Mouse (Mus musculus) kidney, embryonic 14.5 days (tissue): ENCODE results near the gene Eml3. TPM values are rescaled to one million over a fixed set of nuclear protein-coding genes. Genes with fewer than 3 reads are reported as not detected.

ENCODE experiments used
- ATAC-seq: fragments of 200-750 bp; cut with Nextera tagmentation; 2 replicates; pipeline ENCODE4 v1.8.0; 2017; ENCODE audit warnings: moderate number of reproducible peaks, mild to moderate bottlenecking, moderate TSS enrichment, moderate library complexity; ENCODE audit not compliant: low FRiP score, low TSS enrichment
- H3K27ac ChIP-seq: fragments of 300-500 bp; sonication (generic); 2 replicates; pipeline ENCODE4 v1.5.1; 2014; ENCODE audit warnings: low read depth, mild to moderate bottlenecking, low read length, moderate library complexity, mixed read lengths
- H3K27me3 ChIP-seq: fragments of 300-500 bp; sonication (generic); 2 replicates; pipeline ENCODE4 v1.6.1; 2014; ENCODE audit warnings: mild to moderate bottlenecking, low read length; ENCODE audit not compliant: control insufficient read depth, insufficient read depth
- H3K36me3 ChIP-seq: fragments of 300-500 bp; sonication (generic); 2 replicates; pipeline ENCODE4 v1.6.1; 2014; ENCODE audit warnings: low read length, mixed read lengths; ENCODE audit not compliant: control insufficient read depth, insufficient read depth
- H3K4me1 ChIP-seq: fragments of 300-500 bp; sonication (generic); 2 replicates; pipeline ENCODE4 v1.6.1; 2014; ENCODE audit warnings: low read length, mixed read lengths; ENCODE audit not compliant: control insufficient read depth, insufficient read depth
- H3K4me2 ChIP-seq: fragments of 300-500 bp; sonication (generic); replicated peaks from 2 replicates; pipeline ENCODE4 v1.6.1; 2014; ENCODE audit warnings: low read depth, mild to moderate bottlenecking, low read length
- H3K4me3 ChIP-seq: fragments of 300-500 bp; sonication (generic); 2 replicates; pipeline ENCODE4 v1.5.1; 2014; ENCODE audit warnings: mild to moderate bottlenecking, low read length
- H3K9ac ChIP-seq: fragments of 300-500 bp; sonication (generic); 2 replicates; pipeline ENCODE4 v1.6.1; 2014; ENCODE audit warnings: low read depth, mild to moderate bottlenecking, low read length, moderate library complexity
- H3K9me3 ChIP-seq: fragments of 300-500 bp; sonication (generic); 2 replicates; pipeline ENCODE4 v1.6.1; 2016; ENCODE audit warnings: low read length; ENCODE audit not compliant: control insufficient read depth
- WGBS: fragments of 180-500 bp; shearing (Covaris S2); extraction: QIAGEN DNeasy Blood & Tissue Kit; methylation state at CpG from one replicate; pipeline ENCODE4 v1.1.7; 2014; 5-methylcytosine and 5-hydroxymethylcytosine counted together
- polyA plus RNA-seq: library from polyadenylated mRNA; unstranded; fragments of >200 nt; fragmentation: Nextera tagmentation; extraction: Ambion mirVana; gene quantifications from 2 replicates; pipeline ENCODE4 v1.2.1, GENCODE M21; 2014

Gene Eml3
- polyA plus RNA-seq, 1 experiment from 2014 or later, result 18.7 TPM

DNA sequence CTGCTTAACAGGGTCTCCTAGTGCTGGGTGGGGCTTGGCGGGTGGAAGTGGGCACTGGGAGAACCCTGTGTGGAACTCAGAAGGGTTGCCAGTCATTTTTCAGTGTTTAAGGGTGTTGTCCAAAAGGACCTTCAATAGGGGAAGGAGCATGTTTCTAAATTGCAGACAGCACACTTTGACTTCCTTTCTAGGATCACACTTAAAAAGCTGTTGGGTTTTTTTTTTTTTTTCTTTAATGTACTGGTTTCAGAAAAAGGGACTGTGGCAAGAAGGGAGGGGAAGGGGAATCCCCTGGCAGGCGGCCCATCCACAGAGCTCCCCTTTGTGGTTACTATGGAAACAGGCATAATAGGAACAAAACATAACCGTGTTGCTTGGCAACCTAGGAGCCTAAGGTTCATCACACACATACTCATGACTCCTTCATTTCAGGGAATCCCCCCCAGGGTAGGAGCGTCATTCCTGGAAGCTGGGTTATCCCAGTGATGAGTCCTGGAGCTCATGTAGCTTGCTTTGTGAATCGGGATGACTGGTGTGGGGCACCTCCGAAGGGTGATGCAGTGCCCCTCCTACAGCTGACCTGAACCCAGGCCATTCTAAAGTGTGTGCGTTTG lies 55.0 kb downstream of the Eml3 start:
- peaks cover 7% of the 10 kb centered on the region for H3K4me1 ChIP-seq
- no peak overlapping the region for H3K27ac ChIP-seq
- 28% methylated on average over 7 of the region's 7 CpGs for WGBS
- no peak for ATAC-seq
- H3K4me3 ChIP-seq, result no peak overlapping the region
- H3K36me3 ChIP-seq, result peaks cover 13% of the 10 kb centered on the region
- no peaks in the 10 kb centered on the region for H3K9me3 ChIP-seq
- H3K4me2 ChIP-seq, result no peak overlapping the region
- H3K27me3 ChIP-seq, result no peaks in the 10 kb centered on the region
- no peak overlapping the region for H3K9ac ChIP-seq

DNA sequence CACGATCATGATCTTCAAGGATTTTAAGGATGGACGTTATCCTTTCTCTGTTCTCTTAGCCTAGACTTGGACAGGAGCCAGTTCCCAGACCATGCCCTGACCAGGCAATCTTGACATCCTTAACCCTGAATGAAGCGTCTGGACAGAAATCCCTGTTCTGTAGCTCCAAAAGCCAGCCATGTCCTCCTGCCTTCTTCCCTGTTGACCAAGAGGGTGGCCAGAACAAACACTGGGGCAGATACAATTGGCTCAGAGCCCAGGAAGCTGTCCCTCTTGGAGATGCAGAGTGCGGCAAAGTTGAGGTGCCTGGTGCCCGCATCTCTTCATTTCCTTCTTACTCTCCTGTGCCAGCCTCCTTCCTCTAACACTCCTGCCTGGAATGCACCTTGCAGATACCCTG lies 56.5 kb downstream of the Eml3 start:
- H3K9me3 ChIP-seq, result no peaks in the 10 kb centered on the region
- H3K4me3 ChIP-seq, result no peak overlapping the region
- WGBS, result 64% methylated on average over 5 of the region's 5 CpGs
- peaks cover 9% of the 10 kb centered on the region for H3K4me1 ChIP-seq
- H3K9ac ChIP-seq, result no peak overlapping the region
- ATAC-seq, result no peak
- H3K27ac ChIP-seq, result no peak overlapping the region
- H3K4me2 ChIP-seq, result no peak overlapping the region
- H3K27me3 ChIP-seq, result no peaks in the 10 kb centered on the region
- no peaks in the 10 kb centered on the region; the same call in 1 of the 2 replicates for H3K36me3 ChIP-seq

- Histone ChIP-seq H3K4me1 (peaks cover 25% of the 10 kb centered on the region), H3K9ac (no peak overlapping the region), H3K27ac (no peak overlapping the region), H3K4me3 (no peak overlapping the region), H3K36me3 (no peaks in the 10 kb centered on the region), H3K4me2 (no peak overlapping the region), H3K27me3 (no peaks in the 10 kb centered on the region), H3K9me3 (no peaks in the 10 kb centered on the region)
- 53% methylated on average over 2 of the region's 2 CpGs for WGBS
- no peak for ATAC-seq
Measured at GRCm38 (mm10) chr19:8987816-8988215, 58.5 kb downstream of the Eml3 start.

DNA sequence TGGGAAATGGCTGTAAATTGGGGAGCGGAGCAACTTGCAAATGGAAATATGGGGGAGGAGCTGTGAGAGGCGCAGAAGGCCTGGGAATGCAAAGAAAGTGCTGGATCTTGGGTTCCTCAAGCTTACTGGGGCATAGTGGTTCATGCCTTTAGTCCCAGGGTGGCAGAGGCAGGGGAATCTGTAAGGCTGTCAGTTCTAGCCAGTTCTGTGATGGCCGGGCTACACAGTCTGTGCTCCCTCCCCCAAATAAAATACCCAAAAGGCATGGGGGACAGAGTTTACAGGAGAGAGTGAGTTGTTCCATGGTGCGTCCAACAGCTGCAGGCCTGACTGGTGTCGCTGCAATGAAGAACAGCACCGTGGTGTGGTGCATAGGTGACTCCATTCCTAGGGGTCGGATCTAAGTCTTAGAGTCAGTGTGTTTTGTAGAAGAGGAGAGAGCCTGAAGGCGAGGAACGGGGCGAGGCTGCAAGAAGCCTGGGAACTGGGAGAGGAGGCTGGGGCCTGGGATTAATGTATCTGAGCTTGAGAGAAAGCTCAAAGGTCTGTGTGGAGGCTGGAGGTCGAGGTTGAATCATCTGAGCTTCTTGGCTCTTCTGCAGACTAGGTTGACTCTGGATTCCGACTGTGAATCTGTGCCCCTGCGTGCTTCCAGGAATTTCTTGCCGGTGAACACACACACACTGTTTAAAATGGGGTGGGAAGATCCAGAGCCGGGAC lies 59.2 kb downstream of the Eml3 start:
- no peak for ATAC-seq
- Histone ChIP-seq H3K27ac (peak overlapping the region; percentile 79; the same call in 1 of the 2 replicates), H3K4me1 (peaks cover 28% of the 10 kb centered on the region), H3K9me3 (no peaks in the 10 kb centered on the region), H3K9ac (peak overlapping the region; percentile 79; the same call in 1 of the 2 replicates), H3K4me3 (peak overlapping the region; percentile 75), H3K4me2 (peak overlapping the region; percentile 93), H3K27me3 (no peaks in the 10 kb centered on the region), H3K36me3 (no peaks in the 10 kb centered on the region)
- WGBS, result 10% methylated on average over 15 of the region's 15 CpGs

GRCm38 (mm10) chr19:8989066-8989566 lies 59.8 kb downstream of the Eml3 start, which contains the start of gene Ahnak:
Gene Ahnak, plus strand, starts transcription at chr19:8989284.
- Histone ChIP-seq H3K36me3 (no peaks in the 10 kb centered on the region), H3K27ac (peak within 1 kb of the TSS; percentile 79), H3K4me1 (peaks cover 28% of the 10 kb centered on the region), H3K9me3 (no peaks in the 10 kb centered on the region), H3K4me2 (peak within 1 kb of the TSS; percentile 93), H3K9ac (peak within 1 kb of the TSS; percentile 79), H3K4me3 (peak within 1 kb of the TSS; percentile 75), H3K27me3 (no peaks in the 10 kb centered on the region)
- WGBS, result under 1% methylated on average over 38 of the region's 42 CpGs
- ATAC-seq, result peak; percentile 47

DNA sequence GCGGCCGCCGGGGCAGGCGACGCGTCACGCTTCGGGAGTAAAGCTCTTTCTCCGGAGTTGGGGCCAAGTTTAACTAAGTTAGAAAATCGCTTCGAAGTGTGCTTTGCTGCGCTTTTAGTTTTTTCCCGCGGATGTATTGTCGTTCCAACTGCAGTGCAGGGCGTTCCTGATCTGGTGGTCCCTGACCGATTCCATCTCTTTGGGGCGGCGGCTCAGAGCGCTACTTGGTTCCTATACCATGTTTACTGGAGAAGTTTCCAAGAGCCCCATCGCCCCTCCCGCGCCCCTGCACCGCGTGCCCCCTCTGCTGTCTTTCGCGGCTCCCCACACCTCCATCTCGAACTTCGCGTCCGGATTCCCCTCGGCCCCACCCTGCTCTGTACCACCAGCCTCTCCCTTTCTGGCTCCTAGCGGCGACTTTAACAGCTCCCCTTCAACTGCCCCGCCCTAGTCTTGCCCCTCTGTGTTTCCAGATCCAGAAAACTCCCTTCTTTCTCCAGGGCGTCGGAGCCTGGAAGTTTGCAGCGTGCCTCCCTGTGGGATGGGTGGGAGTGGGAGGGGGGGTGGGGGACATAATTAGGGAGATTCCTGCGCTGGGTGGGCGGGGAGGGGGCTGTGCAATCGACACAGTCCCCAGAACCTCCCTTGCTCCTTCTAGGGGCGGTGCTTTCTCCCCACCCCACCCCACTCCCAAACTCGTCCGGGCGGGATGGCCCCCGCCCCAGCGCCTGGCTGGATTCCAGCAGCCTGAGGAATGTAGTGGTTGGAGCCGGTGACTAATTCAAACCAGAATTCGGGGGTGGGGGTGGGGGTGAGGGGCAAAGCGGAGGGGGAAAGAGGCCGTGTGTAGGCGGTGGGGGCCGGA lies 60.4 kb downstream of the Eml3 start:
- WGBS, result 2% methylated on average over 52 of the region's 53 CpGs
- Histone ChIP-seq H3K27ac (peak overlapping the region; percentile 79), H3K27me3 (no peaks in the 10 kb centered on the region), H3K9me3 (no peaks in the 10 kb centered on the region), H3K4me3 (peak overlapping the region; percentile 75), H3K36me3 (no peaks in the 10 kb centered on the region), H3K4me2 (peak overlapping the region; percentile 93), H3K4me1 (peaks cover 28% of the 10 kb centered on the region), H3K9ac (peak overlapping the region; percentile 79)
- ATAC-seq, result peak; percentile 72

DNA sequence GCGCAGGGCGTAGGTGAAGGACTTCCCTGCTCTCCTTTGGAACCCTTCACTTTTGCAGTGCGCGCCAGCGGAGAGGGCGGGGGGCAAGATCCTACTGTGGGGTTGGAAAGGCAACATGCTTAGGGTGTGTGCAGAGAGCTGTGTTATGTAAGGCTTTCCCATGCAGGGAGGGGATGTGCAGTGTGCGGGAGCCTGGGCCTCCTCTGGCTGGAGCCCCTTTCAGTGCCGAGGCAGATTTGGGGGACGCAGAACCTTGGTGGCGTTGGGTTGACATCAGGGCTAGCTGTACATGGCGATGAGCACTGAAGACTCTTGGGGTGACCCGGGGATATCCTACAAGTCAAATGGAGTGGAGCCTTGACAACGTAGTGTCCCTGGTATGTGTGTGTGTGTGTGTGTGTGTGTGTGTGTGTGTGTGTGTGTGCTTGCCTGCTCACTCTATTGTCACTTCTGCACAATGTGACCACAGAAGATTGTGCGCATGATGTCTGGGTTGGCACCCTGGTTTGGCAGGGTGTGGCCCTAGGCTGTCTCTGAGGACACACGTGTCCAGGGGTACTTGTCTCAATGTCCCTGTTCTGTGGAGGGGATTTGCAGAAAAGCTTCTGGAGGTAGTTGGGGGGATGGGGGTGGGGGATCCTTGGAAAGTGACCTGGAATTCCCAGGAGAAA lies 61.2 kb downstream of the Eml3 start:
- H3K36me3 ChIP-seq, result no peaks in the 10 kb centered on the region
- no peaks in the 10 kb centered on the region for H3K27me3 ChIP-seq
- H3K4me2 ChIP-seq, result peak overlapping the region; percentile 93
- peak overlapping the region; percentile 79 for H3K9ac ChIP-seq
- H3K4me3 ChIP-seq, result peak overlapping the region; percentile 75
- H3K4me1 ChIP-seq, result peaks cover 28% of the 10 kb centered on the region
- ATAC-seq, result peak; percentile 63
- 17% methylated on average over 15 of the region's 15 CpGs for WGBS
- no peaks in the 10 kb centered on the region for H3K9me3 ChIP-seq
- H3K27ac ChIP-seq, result peak overlapping the region; percentile 79; the same call in 1 of the 2 replicates
